Mouse (Mus musculus) embryonic fibroblast, embryonic 13.5 days (primary cell): ENCODE measurements around the gene Plekha3.

Experiments used
- CTCF ChIP-seq: IDR thresholded peaks from 2 replicates; pipeline ENCODE4 v1.5.1; 2011; ENCODE audit warnings: mild to moderate bottlenecking, control low read depth, low read length, moderate library complexity, borderline replicate concordance; ENCODE audit not compliant: insufficient read depth
- POLR2A ChIP-seq: IDR thresholded peaks from 2 replicates; pipeline ENCODE4 v1.6.1; 2011; ENCODE audit warnings: low read depth, mild to moderate bottlenecking, control low read depth, low read length, moderate library complexity

DNA sequence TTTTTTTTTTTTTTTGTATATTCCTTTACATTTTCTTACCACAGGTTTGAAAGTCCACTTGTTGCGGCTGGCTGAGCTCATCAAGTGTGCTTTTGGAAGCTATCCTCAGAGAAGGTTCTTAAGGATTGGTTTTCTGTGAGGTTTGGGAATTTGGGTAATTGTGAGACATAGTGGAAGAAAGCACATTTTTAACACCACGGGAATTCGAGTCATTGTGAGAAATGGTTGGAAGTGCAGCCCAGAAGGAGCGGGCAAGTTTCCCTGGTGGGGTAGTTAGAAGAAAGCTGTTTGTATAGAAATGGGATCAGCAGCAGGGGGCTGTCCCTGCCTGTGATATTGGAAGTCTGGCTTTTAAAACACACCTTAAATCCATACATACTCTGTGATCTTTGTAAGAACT lies 868 bp downstream of the Plekha3 start:
- TF ChIP-seq POLR2A (no peak), CTCF (no peak)
